Mouse (Mus musculus) liver, embryonic 15.5 days (tissue): ENCODE results near the gene P3h1. TPM values are rescaled to one million over a fixed set of nuclear protein-coding genes. Genes with fewer than 3 reads are reported as not detected.

ENCODE experiments used
- polyA plus RNA-seq: library from polyadenylated mRNA; unstranded; fragments of >200 nt; fragmentation: Nextera tagmentation; extraction: Ambion mirVana; gene quantifications from 2 replicates; pipeline ENCODE4 v1.2.1, GENCODE M21; 2015

The P3h1 gene
- polyA plus RNA-seq, 1 experiment from 2014 or later: 8.0 TPM

Other genes starting within 250 kb of the P3h1 start
- gene Slc2a1, start 124.2 kb upstream of the P3h1 start, polyA plus RNA-seq: 293 and 326 TPM in 2 replicates
- gene Zfp691, start 58.7 kb upstream of the P3h1 start, polyA plus RNA-seq: 2.2 and 2.5 TPM in 2 replicates
- 386 and 428 TPM in 2 replicates for gene Ermap, start 42.9 kb upstream of the P3h1 start, polyA plus RNA-seq
- 82.6 and 91.9 TPM in 2 replicates for gene Svbp, start 37.6 kb upstream of the P3h1 start, polyA plus RNA-seq
- not detected in 2 replicates for gene Tmem269, start 14.7 kb upstream of the P3h1 start, polyA plus RNA-seq
- 11.4 and 11.5 TPM in 2 replicates for gene AU022252, start 203 bp upstream of the P3h1 start, polyA plus RNA-seq
- not detected in 2 replicates for gene Cldn19, start 22.5 kb downstream of the P3h1 start, polyA plus RNA-seq
- 219 and 221 TPM in 2 replicates for gene Ybx1, start 61.7 kb downstream of the P3h1 start, polyA plus RNA-seq
- gene Ppih, start 87.6 kb downstream of the P3h1 start, polyA plus RNA-seq: 44.8 and 53.9 TPM in 2 replicates
- gene Ccdc30, start 182.6 kb downstream of the P3h1 start, polyA plus RNA-seq: 1.1 and 1.5 TPM in 2 replicates
- 13.0 and 14.5 TPM in 2 replicates for gene Ppcs, start 189.5 kb downstream of the P3h1 start, polyA plus RNA-seq
- gene Zmynd12, start 189.9 kb downstream of the P3h1 start, polyA plus RNA-seq: 0.09 and 0.13 TPM in 2 replicates